Mouse (Mus musculus) thymus, adult 2 months (tissue): Measurements from ENCODE around the gene Tspan7.

Experiments used
- CTCF ChIP-seq: fragments of 200-500 bp; IDR thresholded peaks from 2 replicates; pipeline ENCODE4 v1.5.1; 2012; ENCODE audit warnings: mild to moderate bottlenecking, control low read depth, low read length, moderate library complexity, borderline replicate concordance; ENCODE audit not compliant: control insufficient read depth, poor library complexity, insufficient read depth; ENCODE audit errors: extremely low read depth
- POLR2A ChIP-seq: fragments of 200-500 bp; IDR thresholded peaks from 2 replicates; pipeline ENCODE4 v1.6.1; 2012; ENCODE audit warnings: mild to moderate bottlenecking, low read length, control low read depth, moderate library complexity; ENCODE audit not compliant: control insufficient read depth, poor library complexity, insufficient read depth; ENCODE audit errors: extremely low read depth

DNA sequence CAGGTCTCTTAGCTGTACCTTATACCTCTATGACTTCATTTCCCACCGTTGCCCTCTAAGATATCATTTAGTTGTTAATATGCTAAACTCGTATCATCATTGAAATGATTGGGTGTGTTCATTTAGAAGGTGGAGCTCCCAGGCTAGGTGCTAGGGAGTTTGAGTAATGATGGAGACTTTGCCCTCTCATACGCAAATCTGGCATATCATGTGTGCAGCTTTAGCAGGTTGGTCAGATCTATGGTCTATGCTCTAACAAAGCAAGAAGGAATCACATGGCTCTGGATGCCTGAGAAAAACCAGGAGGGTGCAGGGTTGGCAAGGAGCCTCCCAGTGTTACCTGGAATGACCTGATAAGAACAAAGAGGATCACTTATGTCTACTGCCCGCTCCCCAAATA, 91.4 kb downstream of the Tspan7 start:
- TF ChIP-seq POLR2A (no peak), CTCF (no peak)
